Mouse (Mus musculus) cortical plate, adult 2 months (tissue): Measurements from ENCODE around the gene Mlxip.

ENCODE experiments used
- CTCF ChIP-seq: fragments of 200-500 bp; IDR thresholded peaks from 2 replicates; pipeline ENCODE4 v1.5.1; 2011; ENCODE audit warnings: mild to moderate bottlenecking, control low read depth, low read length; ENCODE audit not compliant: insufficient read depth; ENCODE audit errors: extremely low read depth
- POLR2A ChIP-seq: fragments of 200-500 bp; IDR thresholded peaks from 2 replicates; pipeline ENCODE4 v1.6.1; 2011; ENCODE audit warnings: mild to moderate bottlenecking, low read length, control low read depth; ENCODE audit not compliant: insufficient read depth; ENCODE audit errors: extremely low read depth

DNA sequence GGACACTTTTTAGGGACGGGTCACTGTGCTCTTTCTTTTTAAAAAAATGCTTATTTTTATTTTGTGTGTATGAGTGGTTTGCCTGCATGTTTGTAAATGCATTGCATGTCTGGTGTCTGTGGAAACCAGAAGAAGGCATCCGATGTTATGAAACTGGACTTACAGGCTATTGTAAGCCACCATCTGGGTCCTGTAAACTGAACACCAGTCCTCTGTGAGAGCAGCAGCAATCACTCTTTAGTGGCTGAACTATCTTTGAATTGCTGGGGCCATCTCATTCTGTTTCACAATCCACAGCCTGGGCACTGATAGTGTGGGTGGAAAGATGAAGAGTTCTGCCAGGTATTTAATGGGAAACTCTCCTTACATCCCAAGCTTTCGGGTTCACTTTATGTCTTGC, 43.8 kb downstream of the Mlxip start:
- TF ChIP-seq POLR2A (no peak), CTCF (no peak)
